Mouse (Mus musculus): ENCODE results near the gene Xiap.

Gene Xiap

GRCm38 (mm10) chrX:42088136-42088535 lies 28.7 kb downstream of the Xiap start:
- DNase-seq = no peak

GRCm38 (mm10) chrX:42107137-42107536 lies 47.7 kb downstream of the Xiap start:
- DNase-seq = no peak

- no peak for DNase-seq
Observed at GRCm38 (mm10) chrX:42110585-42110984, 51.1 kb downstream of the Xiap start.

GRCm38 (mm10) chrX:42119442-42120048 lies 60.1 kb downstream of the Xiap start:
- no peak for DNase-seq

GRCm38 (mm10) chrX:42124963-42125697 lies 65.7 kb downstream of the Xiap start:
- no peak for DNase-seq

GRCm38 (mm10) chrX:42139882-42140281 lies 80.4 kb downstream of the Xiap start:
- DNase-seq = no peak

- no peak for DNase-seq
Observed at GRCm38 (mm10) chrX:42142620-42143019, 83.1 kb downstream of the Xiap start.

- no peak for DNase-seq
Observed at GRCm38 (mm10) chrX:42143991-42144390, 84.5 kb downstream of the Xiap start.

GRCm38 (mm10) chrX:42148016-42148451 lies 88.6 kb downstream of the Xiap start:
- DNase-seq = no peak

- DNase-seq = peak; percentile 88
Observed at GRCm38 (mm10) chrX:42148788-42149556, 89.5 kb downstream of the Xiap start, which contains the start of gene Stag2. Stag2 (plus strand) TSS chrX:42149317.

GRCm38 (mm10) chrX:42149557-42150345 lies 90.3 kb downstream of the Xiap start:
- DNase-seq = peak; percentile 37

GRCm38 (mm10) chrX:42150346-42151023 lies 91.0 kb downstream of the Xiap start:
- DNase-seq = peak; percentile 82

GRCm38 (mm10) chrX:42151024-42151754 lies 91.7 kb downstream of the Xiap start:
- no peak for DNase-seq

- peak; percentile 80 for DNase-seq
Observed at GRCm38 (mm10) chrX:42151903-42152369, 92.5 kb downstream of the Xiap start.

- DNase-seq = no peak
Observed at GRCm38 (mm10) chrX:42153056-42153455, 93.6 kb downstream of the Xiap start.

All from right cerebral cortex, adult 18-20 months (tissue).